Mouse (Mus musculus) midbrain, embryonic 14.5 days (tissue): ENCODE data around the gene Gcgr. TPM values are rescaled to one million over a fixed set of nuclear protein-coding genes. Genes with fewer than 3 reads are reported as not detected.

ENCODE experiments used
- ATAC-seq: fragments of 200-750 bp; cut with Nextera tagmentation; 2 replicates; pipeline ENCODE4 v1.8.0; 2017; ENCODE audit warnings: moderate number of reproducible peaks, moderate library complexity; ENCODE audit not compliant: low FRiP score, low TSS enrichment
- DNase-seq: peaks from one replicate; pipeline ENCODE4 v3.0.0-alpha.2; 2015
- H3K27ac ChIP-seq: fragments of 300-500 bp; sonication (generic); replicated peaks from 2 replicates; pipeline ENCODE4 v1.5.1; 2014; ENCODE audit warnings: mild to moderate bottlenecking, low read depth, low read length, moderate library complexity
- H3K27me3 ChIP-seq: fragments of 300-500 bp; sonication (generic); 2 replicates; pipeline ENCODE4 v1.6.1; 2014; ENCODE audit warnings: low read length, control low read depth, mixed read lengths; ENCODE audit not compliant: control insufficient read depth, insufficient read depth
- H3K36me3 ChIP-seq: fragments of 300-500 bp; sonication (generic); 2 replicates; pipeline ENCODE4 v1.6.1; 2014; ENCODE audit warnings: low read length, control low read depth; ENCODE audit not compliant: control insufficient read depth, insufficient read depth
- H3K4me1 ChIP-seq: fragments of 300-500 bp; sonication (generic); 2 replicates; pipeline ENCODE4 v1.6.1; 2014; ENCODE audit warnings: mild to moderate bottlenecking, antibody characterized with exemption, low read length, control low read depth; ENCODE audit not compliant: control insufficient read depth, insufficient read depth
- H3K4me2 ChIP-seq: fragments of 300-500 bp; sonication (generic); 2 replicates; pipeline ENCODE4 v1.6.1; 2014; ENCODE audit warnings: mild to moderate bottlenecking, low read length, moderate library complexity
- H3K4me3 ChIP-seq: fragments of 300-500 bp; sonication (generic); replicated peaks from 2 replicates; pipeline ENCODE4 v1.5.1; 2014; ENCODE audit warnings: low read depth, low read length
- H3K9ac ChIP-seq: fragments of 300-500 bp; sonication (generic); replicated peaks from 2 replicates; pipeline ENCODE4 v1.6.1; 2014; ENCODE audit warnings: mild to moderate bottlenecking, low read length, moderate library complexity
- H3K9me3 ChIP-seq: fragments of 300-500 bp; sonication (generic); 2 replicates; pipeline ENCODE4 v1.6.1; 2016; ENCODE audit warnings: low read length, control low read depth, mixed read lengths; ENCODE audit not compliant: control insufficient read depth
- WGBS: fragments of 180-500 bp; shearing (Covaris S2); extraction: QIAGEN DNeasy Blood & Tissue Kit; methylation state at CpG from one replicate; pipeline ENCODE4 v1.1.7; 2014; 5-methylcytosine and 5-hydroxymethylcytosine counted together
- polyA plus RNA-seq: library from polyadenylated mRNA; unstranded; fragments of >200 nt; fragmentation: Nextera tagmentation; extraction: Ambion mirVana; gene quantifications from 2 replicates; pipeline ENCODE4 v1.2.1, GENCODE M21; 2014

Gene Gcgr
- polyA plus RNA-seq, 1 experiment from 2014 or later: 0.21 TPM

DNA sequence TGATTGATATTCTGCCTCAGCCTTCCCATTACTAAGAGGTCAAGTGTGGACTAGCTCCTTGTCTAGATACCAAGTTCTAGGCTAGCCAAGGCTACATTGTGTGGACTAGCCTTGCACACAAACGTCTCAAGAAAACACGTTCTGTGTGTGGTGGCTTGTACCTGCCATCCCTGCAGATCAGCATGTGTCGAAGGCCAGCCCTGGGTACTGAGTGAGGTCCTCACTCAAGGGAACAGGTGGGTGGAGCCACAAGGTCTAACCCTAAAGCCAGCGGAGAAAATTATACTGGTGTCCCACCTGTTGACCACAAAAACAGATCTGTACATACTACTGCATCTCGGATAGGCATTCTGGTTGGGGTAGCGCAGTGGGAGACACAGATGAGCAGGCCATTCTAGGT lies 30.6 kb upstream of the Gcgr start:
- DNase-seq (no peak), ATAC-seq (no peak)
- H3K27me3 ChIP-seq: no peaks in the 10 kb centered on the region
- no peak overlapping the region for H3K9ac ChIP-seq
- H3K27ac ChIP-seq: no peak overlapping the region
- no peak overlapping the region for H3K4me2 ChIP-seq
- no peaks in the 10 kb centered on the region for H3K9me3 ChIP-seq
- peaks cover 38% of the 10 kb centered on the region for H3K36me3 ChIP-seq
- WGBS: 82% methylated on average over 6 of the region's 6 CpGs
- H3K4me3 ChIP-seq: no peak overlapping the region
- no peaks in the 10 kb centered on the region for H3K4me1 ChIP-seq

DNA sequence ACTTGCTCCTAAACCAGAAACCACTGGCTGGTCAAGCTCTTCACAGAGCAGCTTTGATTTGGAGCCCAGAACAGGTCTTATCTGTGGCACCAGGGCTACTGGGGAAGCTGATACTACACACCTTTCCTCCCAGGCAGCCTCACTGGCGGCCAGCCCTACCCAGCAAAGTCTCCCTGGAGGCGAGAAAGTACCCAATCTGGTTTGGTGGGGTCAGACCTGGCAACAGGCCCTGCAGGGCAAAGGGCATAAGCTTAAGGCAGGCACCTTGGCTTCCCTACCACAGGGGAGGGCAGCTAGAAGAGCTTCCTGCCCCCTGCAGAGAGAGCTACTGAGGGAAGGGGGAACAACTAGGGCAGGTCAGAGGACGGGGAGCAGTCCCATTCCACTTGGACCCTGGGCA lies 30.1 kb upstream of the Gcgr start:
- H3K27ac ChIP-seq: no peak overlapping the region
- H3K36me3 ChIP-seq: peaks cover 33% of the 10 kb centered on the region
- no peak overlapping the region for H3K9ac ChIP-seq
- no peaks in the 10 kb centered on the region for H3K4me1 ChIP-seq
- WGBS: 25% methylated on average over 3 of the region's 3 CpGs
- ATAC-seq: no peak
- no peak overlapping the region for H3K4me2 ChIP-seq
- H3K27me3 ChIP-seq: no peaks in the 10 kb centered on the region
- H3K9me3 ChIP-seq: no peaks in the 10 kb centered on the region
- no peak for DNase-seq
- no peak overlapping the region for H3K4me3 ChIP-seq

DNA sequence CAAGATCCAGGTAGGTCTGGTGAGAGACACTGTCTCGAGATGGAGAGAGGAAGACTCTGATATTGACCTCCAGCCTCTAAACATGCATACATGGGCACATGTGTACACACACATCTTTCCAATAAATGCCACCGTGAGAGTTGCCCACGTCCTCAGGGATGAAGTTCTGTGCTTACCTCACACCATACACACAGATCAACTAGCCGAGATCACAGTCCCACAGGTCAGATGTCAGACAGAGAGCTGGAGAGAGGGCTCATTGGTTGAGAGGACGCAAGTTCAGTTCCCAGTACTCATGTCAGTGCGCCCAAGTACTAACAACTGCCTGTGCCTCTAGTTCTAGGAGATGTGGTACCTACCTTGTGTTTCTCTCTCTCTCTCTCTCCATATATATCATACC lies 29.5 kb upstream of the Gcgr start:
- H3K9ac ChIP-seq: no peak overlapping the region
- no peak overlapping the region for H3K27ac ChIP-seq
- no peak for ATAC-seq
- no peaks in the 10 kb centered on the region for H3K9me3 ChIP-seq
- DNase-seq: no peak
- H3K36me3 ChIP-seq: peaks cover 28% of the 10 kb centered on the region; the same call in 1 of the 2 replicates
- no peak overlapping the region for H3K4me3 ChIP-seq
- H3K4me1 ChIP-seq: no peaks in the 10 kb centered on the region
- H3K27me3 ChIP-seq: no peaks in the 10 kb centered on the region
- 69% methylated on average over 6 of the region's 6 CpGs for WGBS
- H3K4me2 ChIP-seq: no peak overlapping the region

DNA sequence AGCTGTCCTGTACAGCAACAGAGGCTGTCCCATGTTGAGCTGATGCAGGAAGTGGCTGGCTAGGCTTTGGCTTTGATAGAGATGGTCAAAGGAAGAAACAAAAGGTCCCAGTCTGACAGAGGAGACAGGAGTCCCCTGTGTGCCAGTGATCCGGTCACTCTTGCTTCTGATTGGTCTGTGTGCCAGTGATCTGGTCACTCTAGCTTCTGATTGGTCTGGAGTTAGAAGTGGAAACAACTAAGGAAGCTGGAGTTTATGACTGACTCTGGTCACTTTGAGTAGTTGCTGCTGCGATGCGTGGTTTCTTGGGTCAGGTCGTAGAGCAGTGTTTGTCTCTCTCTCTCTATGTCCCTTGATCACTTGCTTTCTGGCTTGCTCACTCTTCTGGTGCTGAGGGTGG lies 28.8 kb upstream of the Gcgr start:
- no peak overlapping the region for H3K27ac ChIP-seq
- H3K27me3 ChIP-seq: no peaks in the 10 kb centered on the region
- peaks cover 22% of the 10 kb centered on the region; the same call in 1 of the 2 replicates for H3K36me3 ChIP-seq
- H3K9ac ChIP-seq: no peak overlapping the region
- ATAC-seq (no peak), DNase-seq (no peak)
- 89% methylated on average over 4 of the region's 4 CpGs for WGBS
- H3K4me2 ChIP-seq: no peak overlapping the region
- no peak overlapping the region for H3K4me3 ChIP-seq
- H3K4me1 ChIP-seq: no peaks in the 10 kb centered on the region
- no peaks in the 10 kb centered on the region for H3K9me3 ChIP-seq

DNA sequence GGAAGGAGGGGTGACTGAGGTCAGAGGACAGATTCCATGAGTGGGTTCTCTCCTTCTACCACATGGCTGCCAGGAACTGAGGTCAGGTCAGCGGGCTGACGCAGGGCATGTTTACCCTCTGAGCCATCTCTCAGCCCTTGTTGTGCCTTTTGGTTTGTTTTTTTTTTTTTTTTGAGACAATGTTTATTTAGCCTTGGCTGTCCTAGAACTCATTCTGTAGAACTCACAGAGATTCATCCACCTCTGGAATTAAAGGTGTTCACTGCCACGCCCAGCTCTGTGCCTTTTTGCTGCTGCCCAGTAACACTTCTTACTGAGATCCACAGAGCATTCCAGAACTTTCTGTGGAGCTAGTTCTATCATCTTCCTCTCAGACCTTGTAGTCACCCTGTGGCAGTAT lies 24.8 kb upstream of the Gcgr start:
- DNase-seq (no peak), ATAC-seq (no peak)
- Histone ChIP-seq H3K9ac (no peak overlapping the region), H3K4me2 (no peak overlapping the region), H3K27me3 (no peaks in the 10 kb centered on the region), H3K27ac (no peak overlapping the region), H3K9me3 (no peaks in the 10 kb centered on the region), H3K4me3 (no peak overlapping the region), H3K36me3 (no peaks in the 10 kb centered on the region), H3K4me1 (0 out of 2 replicates have a peak, but pooled peaks cover 4% of the 10 kb centered on the region)
- WGBS: 93% methylated on average over 3 of the region's 3 CpGs

DNA sequence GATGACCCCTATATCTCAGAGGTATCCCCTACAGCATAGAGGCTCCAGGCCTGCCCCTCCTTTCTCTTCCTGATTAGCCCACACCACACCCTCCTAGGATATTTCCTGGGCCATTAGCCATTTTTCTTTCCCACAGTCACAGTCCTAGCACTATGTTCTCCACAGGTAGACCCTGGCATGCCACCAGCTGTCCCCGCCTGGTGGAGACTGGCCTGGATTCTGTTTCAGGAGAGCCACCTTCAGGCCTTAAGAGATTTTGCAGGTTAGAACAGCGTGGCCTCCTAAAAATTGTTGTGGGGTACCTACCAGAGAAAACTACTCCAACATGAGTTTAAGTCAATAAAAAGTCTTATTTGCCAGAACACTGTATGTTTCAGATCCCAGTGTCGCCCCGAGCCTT lies 23.6 kb upstream of the Gcgr start:
- Histone ChIP-seq H3K27me3 (no peaks in the 10 kb centered on the region), H3K9ac (no peak overlapping the region), H3K9me3 (no peaks in the 10 kb centered on the region), H3K27ac (no peak overlapping the region), H3K36me3 (no peaks in the 10 kb centered on the region), H3K4me1 (peaks cover 6% of the 10 kb centered on the region; the same call in 1 of the 2 replicates), H3K4me2 (no peak overlapping the region), H3K4me3 (no peak overlapping the region)
- ATAC-seq: no peak
- WGBS: 62% methylated on average over 4 of the region's 4 CpGs
- no peak for DNase-seq

DNA sequence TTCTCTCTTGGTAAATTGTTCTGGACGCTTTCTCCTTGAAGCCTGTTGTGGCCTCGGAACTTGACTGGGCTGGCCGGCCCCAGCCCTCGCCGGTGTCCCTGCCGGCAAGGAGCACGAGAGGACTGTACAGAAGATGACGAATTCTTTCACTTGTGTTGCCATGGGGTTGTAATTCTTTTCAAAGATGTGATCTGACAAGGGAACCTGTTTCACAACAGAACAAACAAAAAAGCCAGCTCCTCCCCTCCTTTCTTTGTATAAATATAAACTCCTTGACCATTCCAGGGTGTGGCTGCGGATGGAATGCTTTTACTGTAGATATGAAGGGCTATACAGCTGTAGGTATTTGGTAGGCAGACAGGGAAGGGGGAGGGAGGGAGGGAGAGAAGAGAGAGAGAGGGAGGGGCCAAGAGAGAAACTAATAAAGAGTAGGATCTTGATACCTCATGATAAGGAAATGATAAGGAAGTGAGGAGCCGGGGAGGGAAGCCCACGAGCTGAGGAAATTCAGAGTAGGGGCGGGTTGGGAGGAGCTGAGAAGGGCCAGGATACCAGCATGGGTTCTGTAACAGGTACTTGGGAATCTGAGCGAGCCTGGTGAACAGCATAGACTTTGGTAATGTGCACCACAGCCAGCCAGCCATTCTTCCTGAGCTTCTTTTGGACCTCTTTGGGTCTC lies 22.7 kb upstream of the Gcgr start:
- 86% methylated on average over 13 of the region's 13 CpGs for WGBS
- H3K9ac ChIP-seq: no peak overlapping the region
- no peak overlapping the region for H3K27ac ChIP-seq
- H3K4me1 ChIP-seq: peaks cover 6% of the 10 kb centered on the region; the same call in 1 of the 2 replicates
- no peak for ATAC-seq
- no peak overlapping the region for H3K4me2 ChIP-seq
- H3K9me3 ChIP-seq: no peaks in the 10 kb centered on the region
- no peaks in the 10 kb centered on the region for H3K36me3 ChIP-seq
- H3K4me3 ChIP-seq: no peak overlapping the region
- no peaks in the 10 kb centered on the region for H3K27me3 ChIP-seq
- no peak for DNase-seq

DNA sequence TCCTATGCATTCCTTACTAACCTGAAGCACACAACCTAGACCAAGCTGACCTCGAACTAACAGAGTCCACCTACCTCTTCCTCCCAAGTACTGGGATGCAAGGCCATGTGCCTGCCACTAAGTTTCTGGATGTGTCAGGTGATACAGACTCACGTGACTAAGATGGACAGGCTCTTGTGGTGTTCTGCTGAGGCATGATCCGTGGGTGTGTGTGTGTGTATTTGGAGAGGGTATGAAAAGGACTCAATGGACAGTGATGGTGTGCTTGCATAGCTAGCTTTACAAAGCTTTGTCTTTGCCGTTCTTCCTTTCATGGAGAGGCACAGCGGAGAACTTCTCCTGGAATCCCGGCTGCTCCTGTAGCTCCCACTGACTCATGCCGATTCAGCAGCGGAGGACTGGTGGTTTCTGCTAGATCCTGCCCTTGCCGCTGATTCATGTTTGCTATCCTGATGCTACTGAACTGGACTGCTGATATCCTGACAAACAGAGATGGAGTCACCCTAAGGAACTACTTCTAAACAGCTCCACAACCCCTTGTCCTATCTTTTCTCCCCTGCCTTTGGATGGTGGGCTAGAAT lies 22.1 kb upstream of the Gcgr start:
- no peak overlapping the region for H3K9ac ChIP-seq
- H3K27ac ChIP-seq: no peak overlapping the region
- no peaks in the 10 kb centered on the region for H3K27me3 ChIP-seq
- no peaks in the 10 kb centered on the region for H3K36me3 ChIP-seq
- WGBS: 83% methylated on average over 9 of the region's 9 CpGs
- H3K4me2 ChIP-seq: no peak overlapping the region
- peaks cover 6% of the 10 kb centered on the region; the same call in 1 of the 2 replicates for H3K4me1 ChIP-seq
- ATAC-seq (no peak), DNase-seq (no peak)
- no peak overlapping the region for H3K4me3 ChIP-seq
- H3K9me3 ChIP-seq: no peaks in the 10 kb centered on the region

DNA sequence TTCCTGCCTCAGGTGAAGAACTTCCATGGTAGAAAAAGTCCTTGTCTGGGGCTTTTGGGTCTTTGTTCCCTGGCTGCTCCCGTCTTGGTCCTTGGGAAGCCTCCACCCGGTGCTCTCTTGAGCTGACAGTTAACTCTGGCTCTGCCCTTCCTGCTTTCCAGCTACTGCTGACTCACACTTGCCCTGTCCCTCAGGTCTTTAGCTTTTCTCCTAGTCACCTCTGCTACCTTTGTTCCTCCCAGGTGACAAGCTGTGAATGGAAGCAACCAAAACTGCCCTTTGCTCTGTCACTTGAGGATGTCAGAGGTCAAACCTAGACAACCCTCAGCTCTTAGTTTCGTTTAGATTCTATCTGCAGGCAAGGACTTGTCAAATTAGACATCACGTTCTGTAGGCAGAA lies 20.6 kb upstream of the Gcgr start:
- DNase-seq (no peak), ATAC-seq (no peak)
- Histone ChIP-seq H3K9me3 (no peaks in the 10 kb centered on the region), H3K4me2 (no peak overlapping the region), H3K4me1 (peaks cover 6% of the 10 kb centered on the region; the same call in 1 of the 2 replicates), H3K9ac (no peak overlapping the region), H3K4me3 (no peak overlapping the region), H3K27ac (no peak overlapping the region), H3K36me3 (no peaks in the 10 kb centered on the region), H3K27me3 (no peaks in the 10 kb centered on the region)
- 29% methylated on average over 4 of the region's 4 CpGs for WGBS
